Mouse (Mus musculus) megakaryocyte, embryonic 14.5 days (primary cell): ENCODE measurements around the gene Gpr152.

Experiments used
- FLI1 ChIP-seq: IDR thresholded peaks from 2 replicates; pipeline ENCODE4 v1.6.1; 2012; ENCODE audit warnings: low read length, inconsistent platforms, mixed read lengths
- GATA1 ChIP-seq: IDR thresholded peaks from 3 replicates; pipeline ENCODE4 v1.6.1; 2012; ENCODE audit warnings: mixed read lengths, low read length, inconsistent platforms, borderline replicate concordance

- no peak for TF ChIP-seq GATA1
- no peak for TF ChIP-seq FLI1
Measured at GRCm38 (mm10) chr19:4104675-4105194, 34.9 kb upstream of the Gpr152 start.
